Mouse (Mus musculus) heart, adult 9 months (tissue): ENCODE data around the gene Speer3.
"Not testable (repeated sequence)": the region's sequence is repeated elsewhere in the genome, so short reads cannot be mapped to it uniquely, and the experiment has no call there.

ENCODE experiments used
- DNase-seq, 2 experiments: peaks; one replicate each; pipeline ENCODE4 v3.0.0; 2022; ENCODE audit warnings: low spot score in 2 of 2

Gene Speer3

DNA sequence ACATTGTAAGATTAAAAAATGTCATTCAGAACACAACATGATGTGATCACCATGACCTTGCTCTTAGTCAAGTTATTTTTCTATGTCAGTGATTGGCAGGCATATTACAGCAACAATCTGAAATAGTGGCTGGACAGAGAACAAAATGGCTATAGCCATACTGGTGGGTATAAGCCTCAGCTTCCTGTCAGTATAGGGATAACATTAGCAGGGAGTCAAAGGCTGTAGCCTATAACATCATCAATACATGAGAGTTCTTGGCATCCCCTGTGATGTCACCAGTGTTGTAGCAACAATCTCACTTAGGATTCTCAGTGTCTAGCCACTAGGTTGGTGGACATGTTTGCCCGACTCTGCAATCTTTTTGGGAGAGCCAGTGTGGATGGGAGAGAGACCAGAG is at the start of gene Speer3:
TSS of gene Speer3 (plus strand) at position 301 of the 400 bp plus-strand sequence.
- no peak for DNase-seq

DNA sequence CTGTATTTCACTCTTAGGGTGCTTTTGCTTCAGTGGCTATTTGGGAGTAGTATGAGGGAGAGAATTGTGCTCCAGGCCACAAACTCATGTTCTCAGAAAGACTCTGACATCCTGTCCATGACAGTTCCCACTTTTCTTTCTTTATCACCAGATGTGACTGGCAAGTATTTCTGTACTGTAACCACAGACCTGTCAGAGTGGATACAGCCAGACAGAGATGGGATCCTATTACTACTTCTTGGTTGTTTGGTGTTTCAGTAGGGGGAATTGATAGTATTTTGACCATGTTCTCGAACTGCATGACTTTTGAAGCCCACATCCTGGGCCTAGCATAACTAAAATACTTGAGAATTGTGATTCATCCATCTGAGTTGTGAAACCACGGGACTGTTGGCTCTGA is 19.1 kb downstream of the Speer3 start:
- DNase-seq, result not testable (repeated sequence)

DNA sequence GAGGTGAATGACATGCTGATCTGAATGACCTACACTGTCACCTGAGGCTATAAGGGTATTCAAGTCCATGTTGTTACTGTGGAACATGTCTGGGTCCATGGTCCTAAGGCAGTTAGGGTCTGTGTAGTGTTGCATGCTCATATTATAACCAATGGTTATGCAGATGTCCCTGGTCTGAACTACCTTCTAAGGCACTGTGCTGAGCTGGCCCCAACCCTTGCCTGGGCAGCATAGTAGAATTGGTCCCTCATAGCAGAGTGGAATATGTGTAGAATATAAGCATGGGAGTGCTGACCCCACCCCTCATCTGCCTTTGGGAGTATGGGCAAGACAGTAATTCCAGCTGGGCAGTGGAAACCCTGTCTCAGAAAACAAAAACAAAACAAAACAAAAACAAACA is 33.7 kb downstream of the Speer3 start:
- no peak for DNase-seq

DNA sequence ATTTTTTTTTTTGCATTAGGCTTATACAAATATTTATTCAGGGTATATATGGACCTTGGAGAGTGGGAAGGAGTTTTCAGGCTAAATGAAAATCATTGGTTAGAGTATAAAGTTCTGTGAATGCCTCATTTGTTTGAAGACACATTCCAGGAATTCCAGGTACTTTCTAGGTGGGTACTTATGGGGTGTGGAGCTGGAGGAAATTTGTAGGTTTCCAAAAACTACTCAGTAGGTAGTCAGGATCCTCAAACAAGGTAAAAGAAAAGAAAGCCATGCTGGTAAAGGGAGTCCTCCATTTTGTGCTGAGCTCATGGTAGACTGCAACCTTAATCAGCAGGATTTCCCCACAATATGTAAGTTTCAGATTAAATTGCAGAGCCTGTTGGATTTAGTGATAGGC is 35.3 kb downstream of the Speer3 start:
- no peak for DNase-seq

DNA sequence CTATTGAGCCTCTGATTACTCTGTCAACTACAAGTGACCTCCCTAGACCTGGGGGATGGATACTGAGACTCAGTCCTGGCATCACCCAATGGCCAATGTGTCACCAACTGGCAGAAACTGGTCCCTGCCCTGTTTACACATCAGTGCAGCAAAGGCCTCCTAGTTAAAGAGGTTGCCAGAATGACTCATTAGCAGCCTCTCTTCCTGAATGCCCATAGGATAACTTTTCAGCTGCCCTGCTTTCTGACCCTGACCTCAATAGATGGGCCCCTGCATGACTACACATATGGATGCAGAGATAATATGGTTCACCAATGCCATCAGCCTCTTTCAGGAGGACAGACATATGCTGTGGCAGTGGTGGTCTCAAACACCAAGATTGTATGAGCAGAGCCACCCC is 52.9 kb downstream of the Speer3 start:
- DNase-seq, result no peak
